Mouse (Mus musculus): ENCODE measurements around the gene Dhx30. TPM values are rescaled to one million over a fixed set of nuclear protein-coding genes. Genes with fewer than 3 reads are reported as not detected.
A peak's percentile ranks its signal among the peaks of the same experiment; 100 is the strongest.
"Not testable (repeated sequence)": the region's sequence is repeated elsewhere in the genome, so short reads cannot be mapped to it uniquely, and the experiment has no call there.

Gene Dhx30
- total and polyA plus RNA-seq, 3 experiments: 23.6 to 61.6 (median 49.5) TPM

DNA sequence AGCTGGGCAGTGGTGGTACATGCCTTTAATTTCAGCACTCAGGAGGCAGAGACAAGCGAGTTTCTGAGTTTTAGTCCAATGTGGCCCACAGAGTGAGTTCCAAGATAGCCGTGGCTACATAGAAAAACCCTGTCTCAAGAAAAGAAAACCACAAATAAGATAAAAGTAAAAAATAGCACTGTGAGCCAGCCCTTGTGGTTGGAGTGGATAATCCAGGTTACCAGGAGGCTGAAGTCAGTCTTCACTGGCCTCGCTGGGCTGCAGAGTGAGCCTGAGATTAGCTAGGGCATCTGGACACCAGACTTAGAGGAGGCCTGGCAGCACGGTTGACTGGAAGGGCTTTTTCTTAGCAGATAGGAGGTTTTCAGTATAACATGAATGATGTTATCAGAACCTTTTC, 21.5 kb upstream of the Dhx30 start:
- peak; percentile 94 for ATAC-seq (ENCODE audit: extremely low read depth, insufficient number of reproducible peaks, low FRiP score, poor library complexity, severe bottlenecking)
- Histone ChIP-seq H3K36me3 (replicated peaks) (peaks cover 77% of the 10 kb centered on the region), H3K27me3 (ENCODE audit: insufficient read depth, low read length) (no peaks in the 10 kb centered on the region), H3K9me3 (replicated peaks) (no peaks in the 10 kb centered on the region), H3K4me1 (ENCODE audit: insufficient read depth, low read depth, low read length) (peaks cover 43% of the 10 kb centered on the region), H3K4me3 (ENCODE audit: low read depth, low read length) (no peak overlapping the region; the same call in 1 of the 2 replicates)
- DNase-seq (ENCODE audit: low spot score): peak; percentile 19
- TF ChIP-seq GATA1 (IDR thresholded peaks at IDR 0.05; ENCODE audit: borderline replicate concordance, low read length): no peak
- TF ChIP-seq CTCF (IDR thresholded peaks at IDR 0.05; ENCODE audit: low read depth, low read length): no peak
- TF ChIP-seq TAL1 (conservative IDR thresholded peaks at IDR 0.05; ENCODE audit: low read depth, low read length): 0 out of 2 replicates have a peak, but pooled peaks have one; percentile 34
- TF ChIP-seq GATA2 (IDR thresholded peaks at IDR 0.05; ENCODE audit: borderline replicate concordance, low read depth, low read length): no peak
- no peak for TF ChIP-seq POLR2AphosphoS5 (IDR thresholded peaks at IDR 0.05; ENCODE audit: insufficient replicate concordance, low read depth, low read length)

DNA sequence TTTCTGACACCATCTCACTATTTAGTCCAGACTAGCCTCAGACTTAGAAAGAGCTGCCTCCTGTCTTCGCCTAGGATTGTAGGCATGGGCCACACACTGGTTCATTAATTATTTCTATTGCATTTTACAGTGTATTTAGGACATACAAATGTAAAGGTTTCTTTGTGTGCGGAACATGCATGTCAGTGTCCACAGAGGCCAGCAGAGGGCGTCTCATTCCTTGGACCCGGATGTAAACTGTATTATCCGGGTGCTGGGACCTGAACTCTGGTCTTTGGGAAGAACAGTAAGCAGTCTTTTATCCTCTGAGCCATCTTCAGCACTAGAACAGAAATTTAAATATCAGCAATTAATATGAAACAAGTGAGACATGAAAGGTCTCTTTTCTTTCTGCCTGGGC, 16.5 kb upstream of the Dhx30 start:
- H3K4me3 ChIP-seq (ENCODE audit: low read depth, low read length): no peak overlapping the region; the same call in 1 of the 2 replicates
- peak; percentile 29 for TF ChIP-seq CTCF (IDR thresholded peaks at IDR 0.05; ENCODE audit: low read depth, low read length)
- no peak for TF ChIP-seq TAL1 (conservative IDR thresholded peaks at IDR 0.05; ENCODE audit: low read depth, low read length)

DNA sequence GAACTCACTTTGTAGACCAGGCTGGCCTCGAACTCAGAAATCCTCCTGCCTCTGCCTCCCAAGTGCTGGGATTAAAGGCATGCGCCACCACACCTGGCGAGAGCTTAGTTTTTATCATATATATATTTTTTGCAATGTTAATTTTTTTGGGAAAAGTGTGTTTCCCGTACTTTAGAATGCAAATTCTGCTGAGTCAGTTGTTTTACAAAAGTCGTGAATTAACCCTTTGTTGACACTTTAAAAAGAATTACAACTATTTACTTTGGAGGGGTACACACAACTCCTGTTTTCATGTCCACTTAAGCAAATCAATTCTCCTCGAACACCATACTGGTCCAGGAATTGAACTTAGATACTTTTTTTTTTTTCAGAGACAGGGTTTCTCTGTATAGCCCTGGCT, 15.3 kb upstream of the Dhx30 start:
- Histone ChIP-seq H3K4me1 (ENCODE audit: insufficient read depth, low read depth, low read length) (peaks cover 47% of the 10 kb centered on the region), H3K36me3 (replicated peaks) (peaks cover 39% of the 10 kb centered on the region), H3K4me3 (ENCODE audit: low read depth, low read length) (peak overlapping the region; percentile 80), H3K9me3 (replicated peaks) (no peaks in the 10 kb centered on the region), H3K27me3 (ENCODE audit: insufficient read depth, low read length) (no peaks in the 10 kb centered on the region)
- TF ChIP-seq TAL1 (conservative IDR thresholded peaks at IDR 0.05; ENCODE audit: low read depth, low read length): no peak
- no peak for TF ChIP-seq POLR2AphosphoS5 (IDR thresholded peaks at IDR 0.05; ENCODE audit: insufficient replicate concordance, low read depth, low read length)
- no peak for TF ChIP-seq CTCF (IDR thresholded peaks at IDR 0.05; ENCODE audit: low read depth, low read length)
- TF ChIP-seq GATA2 (IDR thresholded peaks at IDR 0.05; ENCODE audit: borderline replicate concordance, low read depth, low read length): no peak
- no peak for TF ChIP-seq GATA1 (IDR thresholded peaks at IDR 0.05; ENCODE audit: borderline replicate concordance, low read length)
- DNase-seq (ENCODE audit: low spot score) (no peak), ATAC-seq (ENCODE audit: extremely low read depth, insufficient number of reproducible peaks, low FRiP score, poor library complexity, severe bottlenecking) (no peak)

More for the DNA sequence above, 16.5 kb upstream of the Dhx30 start:
- Histone ChIP-seq H3K9me3 (replicated peaks) (no peaks in the 10 kb centered on the region), H3K36me3 (replicated peaks) (peaks cover 44% of the 10 kb centered on the region), H3K4me1 (ENCODE audit: insufficient read depth, low read depth, low read length) (peaks cover 54% of the 10 kb centered on the region), H3K27me3 (ENCODE audit: insufficient read depth, low read length) (no peaks in the 10 kb centered on the region)
- DNase-seq (ENCODE audit: low spot score) (no peak), ATAC-seq (ENCODE audit: extremely low read depth, insufficient number of reproducible peaks, low FRiP score, poor library complexity, severe bottlenecking) (no peak)

DNA sequence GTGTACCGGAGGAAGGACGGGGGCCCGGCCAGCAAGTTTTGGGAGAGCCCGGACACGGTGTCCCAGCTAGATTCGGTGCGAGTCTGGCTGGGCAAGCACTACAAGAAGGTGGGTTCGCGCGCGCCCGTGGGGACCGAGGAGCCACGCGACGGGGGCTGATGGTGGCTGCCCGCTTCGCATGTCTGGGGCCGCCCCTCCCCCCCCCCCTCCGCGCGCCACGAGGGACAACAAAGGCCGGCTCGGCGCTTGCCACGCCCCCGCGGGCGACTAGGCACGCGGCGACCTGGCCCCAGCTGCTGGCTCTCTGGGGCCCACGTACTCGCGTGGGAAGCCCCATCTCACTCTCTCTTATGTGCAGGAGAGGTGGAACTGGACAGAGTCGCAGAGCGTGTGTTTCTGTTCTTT, 14.6 kb upstream of the Dhx30 start:
- Histone ChIP-seq H3K36me3 (replicated peaks) (peaks cover 35% of the 10 kb centered on the region), H3K4me3 (ENCODE audit: low read depth, low read length) (peak overlapping the region; percentile 80), H3K9me3 (replicated peaks) (no peaks in the 10 kb centered on the region), H3K27me3 (ENCODE audit: insufficient read depth, low read length) (no peaks in the 10 kb centered on the region), H3K4me1 (ENCODE audit: insufficient read depth, low read depth, low read length) (peaks cover 42% of the 10 kb centered on the region)
- DNase-seq (ENCODE audit: low spot score): peak; percentile 41
- no peak for ATAC-seq (ENCODE audit: extremely low read depth, insufficient number of reproducible peaks, low FRiP score, poor library complexity, severe bottlenecking)
- TF ChIP-seq GATA1 (IDR thresholded peaks at IDR 0.05; ENCODE audit: borderline replicate concordance, low read length) (no peak), POLR2AphosphoS5 (IDR thresholded peaks at IDR 0.05; ENCODE audit: insufficient replicate concordance, low read depth, low read length) (no peak), GATA2 (IDR thresholded peaks at IDR 0.05; ENCODE audit: borderline replicate concordance, low read depth, low read length) (no peak), TAL1 (conservative IDR thresholded peaks at IDR 0.05; ENCODE audit: low read depth, low read length) (no peak), CTCF (IDR thresholded peaks at IDR 0.05; ENCODE audit: low read depth, low read length) (no peak)

DNA sequence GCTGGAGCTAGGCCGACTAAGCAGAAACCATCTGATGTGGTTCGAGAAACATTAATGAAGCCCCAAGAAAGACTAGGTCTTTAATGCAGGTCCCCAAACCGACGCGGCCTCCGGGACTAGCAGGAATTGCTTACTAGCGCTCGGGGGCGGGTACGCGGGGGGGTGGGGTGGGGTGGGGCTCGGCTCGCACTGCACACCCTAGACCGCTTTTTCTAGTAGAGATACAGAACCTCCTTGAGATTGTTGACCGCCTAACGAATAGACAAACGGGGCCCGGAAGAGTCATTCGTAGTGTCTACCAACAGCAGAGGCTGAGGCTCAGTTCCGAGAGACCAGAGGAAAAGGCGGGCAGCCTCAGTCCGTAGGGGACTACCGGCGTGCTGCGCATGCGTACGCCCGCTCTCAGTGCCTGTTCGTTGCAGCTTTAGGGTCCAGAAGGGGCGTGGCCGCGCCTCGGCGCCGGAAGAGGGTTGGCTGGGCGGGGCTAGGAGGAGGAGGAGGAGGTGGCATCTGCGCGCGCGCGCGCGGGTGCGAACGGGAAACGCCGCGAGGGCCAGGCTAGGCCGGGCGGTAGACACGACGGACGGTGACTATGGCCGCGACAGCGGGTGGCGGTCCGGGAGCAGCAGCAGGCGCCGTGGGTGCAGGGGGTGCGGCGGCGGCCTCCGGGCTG, 14.0 kb upstream of the Dhx30 start:
- H3K36me3 ChIP-seq (replicated peaks): peaks cover 31% of the 10 kb centered on the region
- TF ChIP-seq GATA2 (IDR thresholded peaks at IDR 0.05; ENCODE audit: borderline replicate concordance, low read depth, low read length): no peak
- no peak for TF ChIP-seq CTCF (IDR thresholded peaks at IDR 0.05; ENCODE audit: low read depth, low read length)
- no peak for TF ChIP-seq POLR2AphosphoS5 (IDR thresholded peaks at IDR 0.05; ENCODE audit: insufficient replicate concordance, low read depth, low read length)
- no peak for TF ChIP-seq TAL1 (conservative IDR thresholded peaks at IDR 0.05; ENCODE audit: low read depth, low read length)
- no peak for TF ChIP-seq GATA1 (IDR thresholded peaks at IDR 0.05; ENCODE audit: borderline replicate concordance, low read length)
- ATAC-seq (ENCODE audit: extremely low read depth, insufficient number of reproducible peaks, low FRiP score, poor library complexity, severe bottlenecking) (peak; percentile 90), DNase-seq (ENCODE audit: low spot score) (peak; percentile 94)
- H3K4me3 ChIP-seq (ENCODE audit: low read depth, low read length): peak overlapping the region; percentile 80
- peaks cover 40% of the 10 kb centered on the region for H3K4me1 ChIP-seq (ENCODE audit: insufficient read depth, low read depth, low read length)
- no peaks in the 10 kb centered on the region for H3K27me3 ChIP-seq (ENCODE audit: insufficient read depth, low read length)
- H3K9me3 ChIP-seq (replicated peaks): no peaks in the 10 kb centered on the region

DNA sequence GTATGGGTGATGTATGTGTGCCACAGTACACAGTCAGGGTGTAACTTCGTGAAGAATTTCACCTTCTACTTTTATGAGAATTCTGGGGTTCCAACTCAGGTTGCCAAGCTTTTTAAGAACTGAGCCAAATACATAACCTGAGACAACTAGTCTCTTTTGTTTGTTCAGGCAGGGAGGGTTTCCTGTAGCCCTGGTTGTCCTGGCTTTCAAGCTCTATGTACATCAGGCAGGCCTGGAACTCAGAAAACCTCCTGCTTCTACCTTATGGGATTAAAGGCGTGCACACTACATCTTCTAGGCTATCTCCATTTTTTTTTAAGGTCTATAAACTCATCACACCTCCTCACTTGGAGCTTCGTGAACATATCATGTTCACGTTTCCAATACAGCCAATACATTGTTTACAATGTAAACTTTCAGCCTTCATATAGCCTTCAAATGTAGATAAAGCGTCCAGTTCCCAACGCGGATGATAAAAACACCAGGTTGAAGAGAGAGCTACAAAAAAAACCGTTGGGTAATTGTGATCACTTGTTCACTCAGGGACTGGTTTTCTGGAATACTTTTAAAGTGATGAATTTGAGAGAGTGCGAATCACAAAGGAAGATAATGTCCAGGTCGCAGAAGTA, 13.4 kb upstream of the Dhx30 start:
- no peak for ATAC-seq (ENCODE audit: extremely low read depth, insufficient number of reproducible peaks, low FRiP score, poor library complexity, severe bottlenecking)
- DNase-seq (ENCODE audit: low spot score): no peak

DNA sequence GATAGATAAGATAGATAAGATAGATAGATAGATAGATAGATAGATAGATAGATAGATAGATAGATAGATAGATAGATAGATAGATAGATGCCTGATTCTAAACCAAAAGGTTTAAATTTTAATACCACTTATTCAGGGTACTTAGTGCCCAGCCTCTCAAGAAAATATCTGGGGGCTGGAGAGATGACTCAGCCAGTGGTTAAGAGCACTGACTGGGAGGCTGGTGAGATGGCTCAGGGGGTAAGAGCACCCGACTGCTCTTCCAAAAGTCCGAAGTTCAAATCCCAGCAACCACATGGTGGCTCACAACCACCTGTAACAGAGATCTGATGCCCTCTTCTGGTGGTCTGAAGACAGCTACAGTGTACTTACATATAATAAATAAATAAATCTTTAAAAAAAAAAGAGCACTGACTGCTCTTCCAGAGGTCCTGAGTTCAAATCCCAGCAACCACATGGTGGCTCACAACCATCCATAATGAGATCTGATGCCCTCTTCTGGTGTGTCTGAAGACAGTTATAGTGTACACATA, 6.4 kb upstream of the Dhx30 start:
- not testable (repeated sequence) for H3K27me3 ChIP-seq (ENCODE audit: insufficient read depth, low read length); ATAC-seq (ENCODE audit: extremely low read depth, insufficient number of reproducible peaks, low FRiP score, poor library complexity, severe bottlenecking); H3K4me3 ChIP-seq (ENCODE audit: low read depth, low read length); H3K9me3 ChIP-seq (replicated peaks); DNase-seq (ENCODE audit: low spot score)
- peaks cover 13% of the 10 kb centered on the region for H3K4me1 ChIP-seq (ENCODE audit: insufficient read depth, low read depth, low read length)
- peaks cover 16% of the 10 kb centered on the region for H3K36me3 ChIP-seq (replicated peaks)

More for the DNA sequence above, 13.4 kb upstream of the Dhx30 start:
- TF ChIP-seq TAL1 (conservative IDR thresholded peaks at IDR 0.05; ENCODE audit: low read depth, low read length): no peak
- TF ChIP-seq GATA2 (IDR thresholded peaks at IDR 0.05; ENCODE audit: borderline replicate concordance, low read depth, low read length): no peak
- no peak for TF ChIP-seq GATA1 (IDR thresholded peaks at IDR 0.05; ENCODE audit: borderline replicate concordance, low read length)
- no peak for TF ChIP-seq CTCF (IDR thresholded peaks at IDR 0.05; ENCODE audit: low read depth, low read length)
- TF ChIP-seq POLR2AphosphoS5 (IDR thresholded peaks at IDR 0.05; ENCODE audit: insufficient replicate concordance, low read depth, low read length): no peak
- H3K9me3 ChIP-seq (replicated peaks): no peaks in the 10 kb centered on the region
- H3K27me3 ChIP-seq (ENCODE audit: insufficient read depth, low read length): no peaks in the 10 kb centered on the region
- peak overlapping the region; percentile 80 for H3K4me3 ChIP-seq (ENCODE audit: low read depth, low read length)
- H3K4me1 ChIP-seq (ENCODE audit: insufficient read depth, low read depth, low read length): peaks cover 35% of the 10 kb centered on the region
- H3K36me3 ChIP-seq (replicated peaks): peaks cover 24% of the 10 kb centered on the region

Measured in G1E (cell line).